Mouse (Mus musculus) v-Abl transformed pro-B cells (cell line): ENCODE results near the gene Ensa.

Source experiments
- in situ Hi-C, 2 experiments: fragments of 400-800 bp; cut with MboI; formaldehyde crosslinking; loops; one replicate each; pipeline ENCODE4 v1.15.1; 2025; ENCODE audit not compliant: unreplicated experiment in 2 of 2

Ensa gene

DNA sequence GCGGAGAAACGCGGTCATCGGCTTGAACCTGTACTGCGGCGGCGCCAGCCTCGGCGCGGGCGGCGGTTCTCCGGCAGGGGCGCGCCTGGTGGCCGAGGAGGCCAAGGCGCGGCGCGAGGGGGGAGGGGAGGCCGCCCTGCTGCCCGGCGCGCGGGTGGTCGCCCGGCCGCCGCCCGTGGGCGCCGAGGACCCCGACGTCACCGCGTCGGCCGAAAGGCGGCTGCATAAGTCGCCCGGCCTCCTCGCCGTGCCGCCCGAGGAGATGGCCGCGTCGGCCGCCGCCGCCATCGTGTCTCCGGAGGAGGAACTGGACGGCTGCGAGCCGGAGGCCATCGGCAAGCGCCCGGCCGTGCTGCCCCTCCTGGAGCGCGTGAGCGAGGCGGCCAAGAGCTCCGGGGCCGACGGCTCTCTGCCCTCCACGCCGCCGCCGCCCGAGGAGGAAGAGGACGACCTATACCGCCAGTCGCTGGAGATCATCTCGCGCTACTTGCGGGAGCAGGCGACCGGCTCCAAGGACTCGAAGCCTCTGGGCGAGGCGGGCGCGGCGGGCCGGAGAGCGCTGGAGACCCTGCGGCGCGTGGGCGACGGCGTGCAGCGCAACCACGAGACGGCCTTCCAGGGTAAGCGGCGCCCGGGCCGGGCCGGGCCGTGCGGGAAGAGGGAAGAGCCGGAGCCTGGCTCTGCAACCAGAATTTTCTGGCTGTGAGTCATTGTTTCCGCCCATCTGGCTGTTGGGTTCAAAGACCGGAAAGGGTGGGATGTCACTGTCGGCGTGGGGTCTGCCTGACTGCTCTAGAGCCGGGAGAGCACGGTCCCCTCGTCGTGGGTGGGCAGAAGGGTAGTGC lies 34.3 kb downstream of the Ensa start:
- in situ Hi-C loops = loop anchor here in 1 of 2 experiments (25.0 kb wide), 1 partner anchor 603 kb away; the partner anchor contains the start of genes Hist2h2bb, Hist2h3b and Hist2h4

DNA sequence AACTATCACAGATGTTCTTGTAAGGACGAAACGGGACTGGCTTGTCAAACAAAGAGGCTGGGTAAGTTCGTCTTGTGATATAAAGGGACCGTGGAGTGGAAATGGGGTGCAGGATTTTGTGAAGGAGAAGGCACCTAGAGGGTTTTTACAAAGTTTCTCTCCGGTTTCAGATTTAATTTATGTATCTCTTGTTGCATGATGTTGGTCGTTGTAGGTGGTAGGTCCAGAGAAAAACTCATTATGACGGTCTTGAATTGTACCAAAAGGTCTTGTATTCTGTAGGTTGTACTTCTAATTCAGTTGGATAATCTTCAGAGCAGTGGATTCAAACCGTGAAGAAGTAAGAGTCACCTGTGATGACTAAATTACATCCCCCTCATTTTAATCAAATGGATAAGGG lies 35.2 kb downstream of the Ensa start:
- in situ Hi-C loops = loop anchor here in 1 of 2 experiments (25.0 kb wide), 1 partner anchor 602 kb away; the partner anchor contains the start of genes Hist2h2bb, Hist2h3b and Hist2h4

- in situ Hi-C loops = loop anchor here in 1 of 2 experiments (25.0 kb wide), 1 partner anchor 601 kb away; the partner anchor contains the start of genes Hist2h2bb, Hist2h3b and Hist2h4
Observed at GRCm38 (mm10) chr3:95660788-95661478, 36.1 kb downstream of the Ensa start.

DNA sequence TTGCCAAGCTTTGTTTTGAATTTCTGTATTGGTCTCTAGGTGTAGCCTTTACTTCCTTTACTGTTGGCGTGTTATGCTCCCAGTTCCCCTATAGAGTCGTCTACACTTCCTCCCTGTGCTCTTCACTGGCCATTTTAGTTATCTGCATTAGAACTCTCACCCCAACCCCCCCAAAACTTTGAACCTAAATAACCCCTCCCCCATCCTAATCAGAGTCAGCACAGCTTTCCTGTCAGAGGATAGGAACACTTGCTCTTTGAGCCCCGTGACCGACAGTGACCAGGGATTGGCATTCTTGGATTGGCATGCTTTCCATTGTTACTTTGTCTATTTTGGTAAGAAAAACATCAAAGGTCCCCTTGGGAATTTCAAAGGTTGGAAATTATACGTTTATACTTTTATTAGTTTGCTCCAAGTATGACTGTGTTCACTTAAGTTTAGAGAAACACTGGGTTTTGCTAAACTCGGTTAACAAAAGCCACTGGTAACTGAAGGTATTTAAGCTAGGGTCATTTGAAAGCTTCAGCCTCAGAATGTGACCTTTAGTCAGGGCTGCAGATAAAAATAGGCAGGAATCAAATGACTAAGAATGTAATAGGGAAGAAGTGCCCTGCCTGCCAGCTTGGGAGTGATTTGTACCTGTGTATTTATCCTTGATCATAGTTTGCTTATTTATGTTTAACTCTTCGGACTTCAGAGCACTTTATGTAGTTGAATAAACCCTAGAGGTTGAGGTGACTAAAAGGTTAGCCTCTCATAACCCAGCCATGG lies 37.3 kb downstream of the Ensa start:
- in situ Hi-C loops = loop anchor here in 1 of 2 experiments (25.0 kb wide), 1 partner anchor 600 kb away; the partner anchor contains the start of genes Hist2h2bb, Hist2h3b and Hist2h4

DNA sequence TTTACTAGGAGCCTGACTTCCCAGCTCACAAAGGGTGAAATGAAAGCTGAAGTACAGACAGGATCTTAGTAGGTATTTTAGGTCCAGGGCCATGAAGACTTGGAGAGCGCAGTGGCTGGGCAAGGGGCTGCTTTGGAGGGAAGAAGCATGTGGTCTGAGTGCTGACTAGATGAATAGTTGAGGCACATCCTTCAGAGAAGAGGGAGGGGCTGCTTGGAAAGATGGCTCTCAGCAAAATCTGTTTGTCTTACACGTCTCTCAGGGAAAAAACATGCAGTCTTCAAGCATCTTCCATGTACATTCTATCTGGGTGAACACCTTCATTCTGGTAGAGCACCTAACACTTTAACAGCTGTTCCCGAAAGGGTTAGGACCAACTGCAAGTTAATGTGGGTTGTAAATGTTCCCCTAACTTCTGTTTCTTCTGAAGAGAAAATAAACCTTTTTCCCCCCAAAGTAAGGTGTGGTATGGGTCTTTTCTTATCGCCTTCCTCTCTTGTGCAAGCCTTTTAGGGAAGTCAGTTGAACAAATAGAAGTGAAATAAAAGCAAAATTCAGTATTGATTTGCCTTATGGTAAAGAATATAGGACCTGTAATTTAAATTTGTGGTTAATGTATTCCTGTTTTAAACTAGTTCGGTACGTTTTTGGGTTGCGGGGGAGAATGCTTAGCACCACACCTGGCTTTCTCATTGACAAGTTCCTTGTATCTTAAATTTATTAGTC lies 38.1 kb downstream of the Ensa start:
- in situ Hi-C loops = loop anchor here in 1 of 2 experiments (25.0 kb wide), 1 partner anchor 599 kb away; the partner anchor contains the start of genes Hist2h2bb, Hist2h3b and Hist2h4

GRCm38 (mm10) chr3:95663486-95663885 lies 38.7 kb downstream of the Ensa start:
- in situ Hi-C loops = loop anchor here in 1 of 2 experiments (25.0 kb wide), 1 partner anchor 599 kb away; the partner anchor contains the start of genes Hist2h2bb, Hist2h3b and Hist2h4

- in situ Hi-C loops = loop anchor here in 1 of 2 experiments (25.0 kb wide), 1 partner anchor 598 kb away; the partner anchor contains the start of genes Hist2h2bb, Hist2h3b and Hist2h4
Observed at GRCm38 (mm10) chr3:95663969-95664608, 39.3 kb downstream of the Ensa start.

DNA sequence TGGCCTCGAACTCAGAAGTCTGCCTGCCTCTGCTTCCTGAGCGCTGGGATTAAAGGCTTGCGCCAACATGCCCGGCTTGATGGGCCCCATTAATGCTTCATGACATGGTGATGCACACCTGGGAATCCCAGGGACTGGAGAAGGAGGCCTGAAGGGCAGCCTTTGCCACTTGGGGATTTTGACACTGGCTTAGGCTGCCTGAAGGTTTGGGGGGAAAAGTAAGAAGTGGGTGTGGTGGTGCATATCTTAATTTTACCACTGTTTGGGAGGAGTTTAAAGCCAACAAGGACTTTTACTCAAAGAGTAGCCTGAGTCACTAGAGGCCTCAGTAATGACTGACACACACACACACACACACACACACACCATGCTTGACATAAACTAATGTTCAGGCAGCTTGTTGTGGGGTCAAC lies 40.2 kb downstream of the Ensa start:
- in situ Hi-C loops = loop anchor here in 1 of 2 experiments (25.0 kb wide), 1 partner anchor 597 kb away; the partner anchor contains the start of genes Hist2h2bb, Hist2h3b and Hist2h4

- in situ Hi-C loops = loop anchor here in 1 of 2 experiments (25.0 kb wide), 1 partner anchor 596 kb away; the partner anchor contains the start of genes Hist2h2bb, Hist2h3b and Hist2h4
Observed at GRCm38 (mm10) chr3:95666124-95666844, 41.5 kb downstream of the Ensa start.

GRCm38 (mm10) chr3:95667521-95667920 lies 42.7 kb downstream of the Ensa start:
- in situ Hi-C loops = loop anchor here in 1 of 2 experiments (25.0 kb wide), 1 partner anchor 595 kb away; the partner anchor contains the start of genes Hist2h2bb, Hist2h3b and Hist2h4

DNA sequence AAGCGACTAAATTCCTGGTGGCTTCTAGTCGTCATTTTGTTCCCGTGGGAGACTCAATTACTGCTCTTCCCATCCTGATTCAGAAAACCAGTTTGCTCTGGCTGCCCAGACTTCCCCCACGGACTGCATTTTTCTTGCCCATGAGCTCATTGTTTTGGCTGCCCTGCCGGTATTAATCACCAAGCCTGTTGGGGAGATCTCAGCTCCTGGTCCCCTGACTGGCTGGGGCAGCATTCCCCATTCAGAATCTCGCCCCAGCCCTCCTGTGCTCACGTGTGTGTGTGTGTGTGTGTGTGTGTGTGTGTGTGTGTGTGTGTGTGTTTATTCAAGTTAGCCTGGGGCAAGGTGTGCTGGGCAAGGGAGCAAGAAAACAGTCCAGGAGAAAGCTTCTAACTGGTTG lies 43.2 kb downstream of the Ensa start:
- in situ Hi-C loops = loop anchor here in 1 of 2 experiments (25.0 kb wide), 1 partner anchor 594 kb away; the partner anchor contains the start of genes Hist2h2bb, Hist2h3b and Hist2h4

- in situ Hi-C loops = loop anchor here in 1 of 2 experiments (25.0 kb wide), 1 partner anchor 594 kb away; the partner anchor contains the start of genes Hist2h2bb, Hist2h3b and Hist2h4
Observed at GRCm38 (mm10) chr3:95668589-95669308, 44.0 kb downstream of the Ensa start.

- in situ Hi-C loops = loop anchor here in 1 of 2 experiments (25.0 kb wide), 1 partner anchor 593 kb away; the partner anchor contains the start of genes Hist2h2bb, Hist2h3b and Hist2h4
Observed at GRCm38 (mm10) chr3:95669309-95669665, 44.5 kb downstream of the Ensa start.

GRCm38 (mm10) chr3:95670419-95670818 lies 45.6 kb downstream of the Ensa start:
- in situ Hi-C loops = loop anchor here in 1 of 2 experiments (25.0 kb wide), 1 partner anchor 592 kb away; the partner anchor contains the start of genes Hist2h2bb, Hist2h3b and Hist2h4

DNA sequence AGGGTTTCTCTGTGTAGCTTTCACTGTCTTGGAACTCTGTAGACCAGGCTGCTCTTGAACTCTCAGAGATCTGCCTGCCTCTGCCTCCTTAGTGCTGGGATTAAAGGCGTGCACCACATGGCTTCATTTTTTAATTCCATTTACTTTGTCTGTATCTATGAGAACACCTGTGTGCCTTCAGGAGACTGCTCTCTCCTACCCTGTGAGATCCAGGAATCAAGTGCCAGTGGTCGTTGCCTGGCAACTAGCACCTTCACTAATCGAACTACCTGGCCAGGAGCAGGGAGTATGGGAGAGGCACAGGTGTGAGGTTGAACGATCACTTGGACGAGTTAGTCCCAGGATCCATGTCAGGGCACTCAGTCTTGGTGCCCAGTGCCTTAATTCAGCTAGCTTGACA lies 46.4 kb downstream of the Ensa start:
- in situ Hi-C loops = loop anchor here in 1 of 2 experiments (25.0 kb wide), 1 partner anchor 591 kb away; the partner anchor contains the start of genes Hist2h2bb, Hist2h3b and Hist2h4

DNA sequence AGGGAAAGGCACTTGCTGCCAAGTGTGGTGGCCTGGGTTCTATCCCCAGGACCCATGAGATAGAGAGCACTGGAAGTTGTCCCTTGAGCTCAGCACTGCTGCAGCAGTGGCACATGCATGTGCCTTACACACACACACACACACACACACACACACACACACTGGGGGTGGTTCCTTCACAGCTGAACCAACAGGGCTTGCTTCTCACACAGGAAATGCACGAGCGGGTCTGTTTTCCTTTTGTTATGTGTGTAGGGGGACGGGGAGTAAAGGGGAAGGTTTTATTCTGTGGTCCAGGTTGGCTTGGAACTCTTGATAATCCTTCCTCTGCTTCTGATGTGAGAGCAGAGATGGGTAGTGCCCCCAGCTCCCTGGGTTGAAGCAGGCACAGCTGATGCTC lies 47.7 kb downstream of the Ensa start:
- in situ Hi-C loops = loop anchor here in 1 of 2 experiments (25.0 kb wide), 1 partner anchor 590 kb away; the partner anchor contains the start of genes Hist2h2bb, Hist2h3b and Hist2h4
